Mouse (Mus musculus): ENCODE measurements around the gene Sgip1. TPM values are rescaled to one million over a fixed set of nuclear protein-coding genes. Genes with fewer than 3 reads are reported as not detected.

Sgip1 gene
- total and polyA plus RNA-seq, 3 experiments: 0.92 to 5.6 TPM; not detected in 1

GRCm38 (mm10) chr4:102804611-102805010 is 63.5 kb downstream of the Sgip1 start:
- H3K9me3 ChIP-seq (replicated peaks; ENCODE audit: insufficient read depth, low read length): no peaks in the 10 kb centered on the region
- TF ChIP-seq SIN3A (IDR thresholded peaks at IDR 0.05; ENCODE audit: low read length) (no peak), UBTF (IDR thresholded peaks at IDR 0.05; ENCODE audit: borderline replicate concordance, insufficient read depth, low read depth, low read length) (no peak), MAZ (IDR thresholded peaks at IDR 0.05; ENCODE audit: low read depth, low read length) (no peak), TBP (IDR thresholded peaks at IDR 0.05; ENCODE audit: low read depth, low read length) (no peak), POLR2AphosphoS5 (IDR thresholded peaks at IDR 0.05; ENCODE audit: borderline replicate concordance, low read depth, low read length) (no peak), TAL1 (IDR thresholded peaks at IDR 0.05; ENCODE audit: low read length) (no peak), GABPA (IDR thresholded peaks at IDR 0.05; ENCODE audit: low read depth, low read length) (no peak), BHLHE40 (IDR thresholded peaks at IDR 0.05; ENCODE audit: borderline replicate concordance, low read depth, low read length) (no peak)
- no peak overlapping the region for H3K9ac ChIP-seq (ENCODE audit: control insufficient read depth, low read depth, low read length, poor library complexity, severe bottlenecking)
- no peak overlapping the region for H3K27ac ChIP-seq (ENCODE audit: control insufficient read depth, low read depth, low read length)
- no peaks in the 10 kb centered on the region for H3K79me2 ChIP-seq (ENCODE audit: control insufficient read depth, insufficient read depth, low read length, poor library complexity)
- H3K27me3 ChIP-seq (ENCODE audit: control insufficient read depth in 1 of 2, insufficient read depth in 2 of 2, low read length in 2 of 2): peaks cover 0 to 1% of the 10 kb centered on the region in 2 experiments; a peak in 1 of 4 replicates
- DNase-seq (ENCODE audit: low read depth, low spot score): no peak
- no peaks in the 10 kb centered on the region for H3K36me3 ChIP-seq (ENCODE audit: control insufficient read depth in 1 of 2, insufficient read depth in 2 of 2, low read length in 2 of 2)
- no peak overlapping the region for H3K4me3 ChIP-seq (ENCODE audit: control insufficient read depth in 1 of 2, insufficient read depth in 1 of 2, low read depth in 2 of 2, low read length in 2 of 2)
- H3K4me1 ChIP-seq (ENCODE audit: control insufficient read depth in 1 of 2, insufficient read depth in 2 of 2, low read length in 2 of 2): no peaks in the 10 kb centered on the region

- H3K79me2 ChIP-seq (ENCODE audit: control insufficient read depth, insufficient read depth, low read length, poor library complexity): no peaks in the 10 kb centered on the region
- no peak overlapping the region for H3K27ac ChIP-seq (ENCODE audit: control insufficient read depth, low read depth, low read length)
- no peaks in the 10 kb centered on the region for H3K9me3 ChIP-seq (replicated peaks; ENCODE audit: insufficient read depth, low read length)
- H3K4me1 ChIP-seq (ENCODE audit: control insufficient read depth in 1 of 2, insufficient read depth in 2 of 2, low read length in 2 of 2): no peaks in the 10 kb centered on the region
- H3K9ac ChIP-seq (ENCODE audit: control insufficient read depth, low read depth, low read length, poor library complexity, severe bottlenecking): no peak overlapping the region
- TF ChIP-seq ZMIZ1 (IDR thresholded peaks at IDR 0.05; ENCODE audit: low read depth, low read length) (no peak), BHLHE40 (IDR thresholded peaks at IDR 0.05; ENCODE audit: borderline replicate concordance, low read depth, low read length) (no peak), USF1 (IDR thresholded peaks at IDR 0.05; ENCODE audit: low read depth, low read length) (no peak)
- no peak for DNase-seq (ENCODE audit: low read depth, low spot score)
- H3K4me3 ChIP-seq (ENCODE audit: control insufficient read depth in 1 of 2, insufficient read depth in 1 of 2, low read depth in 2 of 2, low read length in 2 of 2): no peak overlapping the region
- no peaks in the 10 kb centered on the region for H3K36me3 ChIP-seq (ENCODE audit: control insufficient read depth in 1 of 2, insufficient read depth in 2 of 2, low read length in 2 of 2)
- H3K27me3 ChIP-seq (ENCODE audit: control insufficient read depth in 1 of 2, insufficient read depth in 2 of 2, low read length in 2 of 2): peaks cover 0 to 1% of the 10 kb centered on the region in 2 experiments; a peak in 1 of 4 replicates
These were observed 65.9 kb downstream of the Sgip1 start for GRCm38 (mm10) chr4:102806987-102807386.

GRCm38 (mm10) chr4:102808258-102808657 is 67.2 kb downstream of the Sgip1 start:
- Histone ChIP-seq H3K9ac (ENCODE audit: control insufficient read depth, low read depth, low read length, poor library complexity, severe bottlenecking) (no peak overlapping the region), H3K27ac (ENCODE audit: control insufficient read depth, low read depth, low read length) (no peak overlapping the region), H3K36me3 (ENCODE audit: control insufficient read depth in 1 of 2, insufficient read depth in 2 of 2, low read length in 2 of 2) (no peaks in the 10 kb centered on the region), H3K4me3 (ENCODE audit: control insufficient read depth in 1 of 2, insufficient read depth in 1 of 2, low read depth in 2 of 2, low read length in 2 of 2) (no peak overlapping the region), H3K9me3 (replicated peaks; ENCODE audit: insufficient read depth, low read length) (no peaks in the 10 kb centered on the region), H3K79me2 (ENCODE audit: control insufficient read depth, insufficient read depth, low read length, poor library complexity) (no peaks in the 10 kb centered on the region), H3K27me3 (ENCODE audit: control insufficient read depth in 1 of 2, insufficient read depth in 2 of 2, low read length in 2 of 2) (peaks cover 0 to 1% of the 10 kb centered on the region in 2 experiments; a peak in 1 of 4 replicates), H3K4me1 (ENCODE audit: control insufficient read depth in 1 of 2, insufficient read depth in 2 of 2, low read length in 2 of 2) (no peaks in the 10 kb centered on the region)
- DNase-seq (ENCODE audit: low read depth, low spot score): no peak
- no peak for TF ChIP-seq ZKSCAN1 (IDR thresholded peaks at IDR 0.05; ENCODE audit: low read depth, low read length)
- no peak for TF ChIP-seq TCF12 (IDR thresholded peaks at IDR 0.05; ENCODE audit: low read depth, low read length)
- no peak for TF ChIP-seq MAFK (IDR thresholded peaks at IDR 0.05; ENCODE audit: borderline replicate concordance, low read depth, low read length)
